Mouse (Mus musculus) forebrain, embryonic 13.5 days (tissue): ENCODE measurements around the gene Acrbp. TPM values are rescaled to one million over a fixed set of nuclear protein-coding genes. Genes with fewer than 3 reads are reported as not detected.
A peak's percentile ranks its signal among the peaks of the same experiment; 100 is the strongest.
"Not testable (repeated sequence)": the region's sequence is repeated elsewhere in the genome, so short reads cannot be mapped to it uniquely, and the experiment has no call there.

Experiments
- ATAC-seq: fragments of 200-750 bp; cut with Nextera tagmentation; 2 replicates; pipeline ENCODE4 v1.8.0; 2017
- H3K27ac ChIP-seq: fragments of 300-500 bp; sonication (generic); 2 replicates; pipeline ENCODE4 v1.5.1; 2015; ENCODE audit warnings: inconsistent platforms, mild to moderate bottlenecking, moderate library complexity
- H3K27me3 ChIP-seq: fragments of 300-500 bp; sonication (generic); 2 replicates; pipeline ENCODE4 v1.6.1; 2015; ENCODE audit warnings: mild to moderate bottlenecking, inconsistent platforms
- H3K36me3 ChIP-seq: fragments of 300-500 bp; sonication (generic); 2 replicates; pipeline ENCODE4 v1.6.1; 2015; ENCODE audit warnings: mild to moderate bottlenecking, inconsistent platforms; ENCODE audit not compliant: poor library complexity, severe bottlenecking
- H3K4me1 ChIP-seq: fragments of 300-500 bp; sonication (generic); 2 replicates; pipeline ENCODE4 v1.6.1; 2015; ENCODE audit warnings: inconsistent platforms
- H3K4me2 ChIP-seq: fragments of 300-500 bp; sonication (generic); 2 replicates; pipeline ENCODE4 v1.6.1; 2015; ENCODE audit warnings: inconsistent platforms, mild to moderate bottlenecking, moderate library complexity
- H3K4me3 ChIP-seq: fragments of 300-500 bp; sonication (generic); 2 replicates; pipeline ENCODE4 v1.5.1; 2015; ENCODE audit warnings: mild to moderate bottlenecking, inconsistent platforms
- H3K9ac ChIP-seq: fragments of 300-500 bp; sonication (generic); 2 replicates; pipeline ENCODE4 v1.6.1; 2015; ENCODE audit warnings: mild to moderate bottlenecking, inconsistent platforms
- H3K9me3 ChIP-seq: fragments of 300-500 bp; sonication (generic); replicated peaks from 2 replicates; pipeline ENCODE4 v1.6.1; 2016; ENCODE audit warnings: inconsistent platforms
- WGBS: fragments of 180-500 bp; shearing (Covaris S2); methylation state at CpG from one replicate; pipeline ENCODE4 v1.1.7; 2015; 5-methylcytosine and 5-hydroxymethylcytosine counted together
- polyA plus RNA-seq: library from polyadenylated mRNA; unstranded; fragments of >200 nt; fragmentation: Nextera tagmentation; extraction: Ambion mirVana; gene quantifications from 2 replicates; pipeline ENCODE4 v1.2.1, GENCODE M21; 2015

Gene Acrbp
- polyA plus RNA-seq, 1 experiment from 2014 or later = 19.1 TPM

GRCm38 (mm10) chr6:125039533-125040153, 9.8 kb upstream of the Acrbp start, which contains the start of gene Ing4:
Ing4 (plus strand) TSS chr6:125039760.
- Histone ChIP-seq H3K9ac (peak within 1 kb of the TSS; percentile 75), H3K27me3 (no peaks in the 10 kb centered on the region), H3K36me3 (peaks cover 52% of the 10 kb centered on the region), H3K4me2 (peak within 1 kb of the TSS; percentile 83), H3K4me3 (peak within 1 kb of the TSS; percentile 78), H3K9me3 (no peaks in the 10 kb centered on the region), H3K4me1 (peaks cover 22% of the 10 kb centered on the region), H3K27ac (peak within 1 kb of the TSS; percentile 63)
- ATAC-seq = peak; percentile 96
- WGBS = under 1% methylated on average over 26 of the region's 26 CpGs

DNA sequence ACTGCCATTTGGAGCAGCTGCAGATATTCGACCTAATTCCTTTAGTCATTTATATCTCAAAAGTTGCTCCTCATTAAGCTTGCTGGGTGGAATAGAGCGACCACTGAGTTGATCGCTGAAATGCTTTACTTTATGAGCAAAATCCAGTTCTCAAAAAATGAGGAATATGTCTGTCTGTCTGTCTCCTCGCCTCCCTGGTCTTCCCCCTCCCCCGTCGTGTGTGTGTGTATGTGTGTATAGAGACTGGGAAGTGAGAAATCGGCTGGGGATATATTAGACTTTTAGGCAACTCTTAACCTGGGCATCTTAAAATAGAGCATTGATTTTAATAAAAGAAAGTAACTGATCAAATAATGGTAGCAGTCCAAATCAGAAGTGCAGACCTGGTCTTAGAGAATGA, 9.3 kb upstream of the Acrbp start:
- H3K27ac ChIP-seq = peak overlapping the region; percentile 63
- H3K9ac ChIP-seq = peak overlapping the region; percentile 75
- peak overlapping the region; percentile 78 for H3K4me3 ChIP-seq
- 18% methylated on average over 7 of the region's 7 CpGs for WGBS
- no peaks in the 10 kb centered on the region for H3K9me3 ChIP-seq
- no peaks in the 10 kb centered on the region for H3K27me3 ChIP-seq
- no peak for ATAC-seq
- H3K36me3 ChIP-seq = peaks cover 52% of the 10 kb centered on the region
- H3K4me1 ChIP-seq = peaks cover 22% of the 10 kb centered on the region
- H3K4me2 ChIP-seq = peak overlapping the region; percentile 83

GRCm38 (mm10) chr6:125041047-125041446, 8.4 kb upstream of the Acrbp start:
- no peaks in the 10 kb centered on the region for H3K27me3 ChIP-seq
- H3K9ac ChIP-seq = no peak overlapping the region
- H3K27ac ChIP-seq = no peak overlapping the region
- H3K4me1 ChIP-seq = peaks cover 22% of the 10 kb centered on the region
- WGBS = 93% methylated on average over 7 of the region's 7 CpGs
- H3K36me3 ChIP-seq = peaks cover 51% of the 10 kb centered on the region
- peak overlapping the region; percentile 78 for H3K4me3 ChIP-seq
- H3K4me2 ChIP-seq = peak overlapping the region; percentile 83; the same call in 1 of the 2 replicates
- ATAC-seq = no peak
- H3K9me3 ChIP-seq = no peaks in the 10 kb centered on the region

GRCm38 (mm10) chr6:125042081-125042480, 7.4 kb upstream of the Acrbp start:
- Histone ChIP-seq H3K9me3 (no peaks in the 10 kb centered on the region), H3K9ac (no peak overlapping the region), H3K36me3 (peaks cover 51% of the 10 kb centered on the region), H3K4me1 (peaks cover 22% of the 10 kb centered on the region), H3K4me3 (no peak overlapping the region), H3K4me2 (no peak overlapping the region), H3K27me3 (no peaks in the 10 kb centered on the region), H3K27ac (no peak overlapping the region)
- ATAC-seq = no peak
- WGBS = 94% methylated on average over 7 of the region's 7 CpGs

GRCm38 (mm10) chr6:125046691-125047090, 2.8 kb upstream of the Acrbp start:
- Histone ChIP-seq H3K27ac (no peak overlapping the region), H3K27me3 (no peaks in the 10 kb centered on the region), H3K4me3 (no peak overlapping the region), H3K4me2 (no peak overlapping the region), H3K9ac (no peak overlapping the region), H3K9me3 (no peaks in the 10 kb centered on the region), H3K4me1 (no peaks in the 10 kb centered on the region), H3K36me3 (peaks cover 79% of the 10 kb centered on the region)
- peak; percentile 69 for ATAC-seq
- 30% methylated on average over 5 of the region's 5 CpGs for WGBS

DNA sequence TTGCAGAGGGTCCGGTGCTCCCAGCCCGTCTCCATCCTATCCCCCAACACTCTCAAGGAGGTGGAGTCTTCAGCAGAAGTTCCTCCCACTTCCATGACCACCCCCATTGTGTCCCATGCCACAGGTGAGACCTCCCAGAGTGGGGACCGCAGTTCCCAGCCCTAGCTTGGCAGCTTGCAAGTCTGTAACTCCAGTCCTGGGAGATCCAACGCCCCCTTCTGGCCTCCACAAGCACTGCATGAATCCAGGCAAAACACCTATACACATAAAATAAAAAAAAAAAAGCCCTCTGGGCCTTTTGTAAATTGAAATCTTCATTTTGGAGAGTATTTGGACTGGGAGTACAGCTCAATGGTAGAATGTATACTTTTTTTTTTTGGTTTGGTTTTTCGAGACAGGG, 1.7 kb downstream of the Acrbp start:
- H3K4me2 ChIP-seq = no peak overlapping the region
- no peaks in the 10 kb centered on the region for H3K9me3 ChIP-seq
- no peaks in the 10 kb centered on the region for H3K4me1 ChIP-seq
- H3K4me3 ChIP-seq = no peak overlapping the region
- no peak overlapping the region for H3K27ac ChIP-seq
- 68% methylated on average over 5 of the region's 5 CpGs for WGBS
- H3K9ac ChIP-seq = no peak overlapping the region
- no peaks in the 10 kb centered on the region for H3K27me3 ChIP-seq
- ATAC-seq = no peak
- H3K36me3 ChIP-seq = peaks cover 91% of the 10 kb centered on the region

GRCm38 (mm10) chr6:125061493-125061892, 12.0 kb downstream of the Acrbp start:
- Histone ChIP-seq H3K27me3 (no peaks in the 10 kb centered on the region), H3K9me3 (no peaks in the 10 kb centered on the region), H3K27ac (no peak overlapping the region), H3K4me3 (no peak overlapping the region), H3K36me3 (peaks cover 4% of the 10 kb centered on the region; the same call in 1 of the 2 replicates), H3K9ac (no peak overlapping the region), H3K4me1 (no peaks in the 10 kb centered on the region), H3K4me2 (no peak overlapping the region)
- no peak for ATAC-seq
- WGBS = 43% methylated on average over 6 of the region's 6 CpGs

DNA sequence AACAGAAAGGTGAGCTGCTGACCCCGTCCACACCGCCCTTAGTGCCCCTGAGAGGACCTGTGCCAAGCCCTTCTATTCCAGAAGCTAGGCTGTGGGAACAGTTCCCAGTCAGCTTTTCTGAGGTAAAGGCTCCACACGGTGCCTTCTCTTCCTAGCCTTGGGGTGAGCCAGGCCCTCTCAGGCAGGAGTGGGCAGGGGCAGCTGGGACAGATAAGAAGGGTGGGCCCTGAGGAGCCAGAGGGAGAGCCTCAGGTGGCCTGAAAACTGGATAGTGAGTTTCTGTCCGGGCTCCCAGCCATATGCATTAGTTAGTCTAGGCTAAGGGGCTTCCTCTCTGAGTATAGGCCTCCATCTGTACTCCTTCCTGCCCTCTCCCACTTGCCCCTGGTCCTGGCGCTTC, 13.0 kb downstream of the Acrbp start:
- Histone ChIP-seq H3K27me3 (no peaks in the 10 kb centered on the region), H3K4me2 (no peak overlapping the region), H3K9ac (no peak overlapping the region), H3K36me3 (peaks cover under 1% of the 10 kb centered on the region; the same call in 1 of the 2 replicates), H3K9me3 (no peaks in the 10 kb centered on the region), H3K27ac (no peak overlapping the region), H3K4me3 (no peak overlapping the region), H3K4me1 (no peaks in the 10 kb centered on the region)
- 89% methylated on average over 5 of the region's 5 CpGs for WGBS
- ATAC-seq = no peak

GRCm38 (mm10) chr6:125063906-125064305, 14.4 kb downstream of the Acrbp start:
- no peaks in the 10 kb centered on the region for H3K27me3 ChIP-seq
- no peaks in the 10 kb centered on the region for H3K4me1 ChIP-seq
- no peaks in the 10 kb centered on the region for H3K36me3 ChIP-seq
- no peaks in the 10 kb centered on the region for H3K9me3 ChIP-seq
- no peak overlapping the region; the same call in 1 of the 2 replicates for H3K27ac ChIP-seq
- WGBS = 87% methylated on average over 6 of the region's 6 CpGs
- ATAC-seq = no peak
- no peak overlapping the region for H3K9ac ChIP-seq
- H3K4me3 ChIP-seq = no peak overlapping the region
- no peak overlapping the region for H3K4me2 ChIP-seq

DNA sequence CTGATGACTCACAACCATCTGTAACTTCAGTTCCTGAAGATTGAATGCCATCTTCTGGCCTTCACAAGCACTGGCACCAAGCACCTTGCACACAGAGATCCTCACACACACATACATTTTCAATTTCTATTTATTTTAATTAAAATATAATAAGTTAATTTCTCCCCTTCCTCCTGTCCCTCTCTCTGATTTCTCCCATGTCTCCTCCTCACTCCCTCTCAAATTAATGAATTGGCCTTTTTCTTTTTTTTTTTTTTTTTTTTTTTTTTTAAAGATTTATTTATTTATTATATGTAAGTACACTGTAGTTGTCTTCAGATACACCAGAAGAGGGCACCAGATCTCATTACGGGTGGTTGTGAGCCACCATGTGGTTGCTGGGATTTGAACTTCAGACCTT, 15.7 kb downstream of the Acrbp start:
- not testable (repeated sequence) for H3K9me3 ChIP-seq, H3K4me3 ChIP-seq, H3K27me3 ChIP-seq, ATAC-seq, H3K4me1 ChIP-seq, H3K9ac ChIP-seq, H3K27ac ChIP-seq, H3K36me3 ChIP-seq, H3K4me2 ChIP-seq
- WGBS = no CpG with 5 or more reads among the region's 1 CpGs

- no peak within 1 kb of the TSS for H3K27ac ChIP-seq
- no peak for ATAC-seq
- no peak within 1 kb of the TSS for H3K4me3 ChIP-seq
- no peaks in the 10 kb centered on the region for H3K36me3 ChIP-seq
- no peaks in the 10 kb centered on the region for H3K27me3 ChIP-seq
- peaks cover 19% of the 10 kb centered on the region for H3K4me1 ChIP-seq
- H3K9ac ChIP-seq = no peak within 1 kb of the TSS
- 75% methylated on average over 8 of the region's 8 CpGs for WGBS
- H3K9me3 ChIP-seq = no peaks in the 10 kb centered on the region
- H3K4me2 ChIP-seq = no peak within 1 kb of the TSS
These were observed 18.1 kb downstream of the Acrbp start, which contains the start of gene Lpar5 for GRCm38 (mm10) chr6:125067571-125067995. Lpar5 (plus strand) TSS chr6:125067920.

GRCm38 (mm10) chr6:125071170-125071895, 21.8 kb downstream of the Acrbp start:
- ATAC-seq = peak; percentile 93
- Histone ChIP-seq H3K4me1 (peaks cover 19% of the 10 kb centered on the region), H3K4me2 (peak overlapping the region; percentile 35), H3K27me3 (no peaks in the 10 kb centered on the region), H3K36me3 (no peaks in the 10 kb centered on the region), H3K27ac (peak overlapping the region; percentile 96), H3K9me3 (no peaks in the 10 kb centered on the region), H3K9ac (no peak overlapping the region; the same call in 1 of the 2 replicates), H3K4me3 (no peak overlapping the region)
- 76% methylated on average over 18 of the region's 18 CpGs for WGBS
